Mouse (Mus musculus): ENCODE results near the gene Asb18.

- TF ChIP-seq CTCF (IDR thresholded peaks at IDR 0.05; ENCODE audit: extremely low read depth, insufficient read length, insufficient replicate concordance, low read depth, low read length) (no peak), POLR2A (IDR thresholded peaks at IDR 0.05; ENCODE audit: low read depth, low read length) (no peak)
These were observed 81.8 kb downstream of the Asb18 start for GRCm38 (mm10) chr1:89932616-89933015.
